Mouse (Mus musculus) mammary gland, adult 2 months (tissue): Measurements from ENCODE around the gene Tas1r3. TPM values are rescaled to one million over a fixed set of nuclear protein-coding genes. Genes with fewer than 3 reads are reported as not detected.

ENCODE experiments used
- polyA plus RNA-seq: library from polyadenylated mRNA; depleted of rRNA; stranded (reverse); fragments of >200 nt; gene quantifications from 2 replicates; pipeline ENCODE4 v1.2.3, GENCODE M21; 2012; ENCODE audit warnings: low replicate concordance; rRNA removed

Tas1r3 gene
- polyA plus RNA-seq: 1.3 and 1.5 TPM in 2 replicates

DNA sequence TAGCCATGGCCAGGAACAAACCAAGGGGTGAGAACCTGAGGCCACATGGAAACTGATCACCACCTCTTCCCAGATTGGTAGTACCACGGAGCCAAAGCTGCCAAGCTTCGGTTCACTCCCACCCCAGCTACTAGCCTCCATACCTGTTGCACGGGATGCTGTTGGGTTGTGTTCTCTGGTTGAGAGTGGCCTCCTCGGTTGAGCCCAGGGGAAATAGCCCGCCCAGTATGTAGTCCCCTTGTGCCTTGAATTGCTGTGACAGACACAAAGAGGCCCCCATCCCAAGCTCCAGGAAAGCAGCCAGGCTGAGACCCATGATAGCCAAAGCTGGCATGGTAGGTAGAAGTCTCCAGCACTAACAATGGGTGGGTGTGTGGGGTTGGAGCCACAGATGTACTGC lies at the start of gene Tas1r3:
Gene Tas1r3 (minus strand): TSS at position 362 of the 400 bp plus-strand sequence.

GRCm38 (mm10) chr4:155891551-155892001 lies 28.4 kb upstream of the Tas1r3 start, which contains the start of the genes Pusl1 and Acap3:
Gene Pusl1 (minus strand): TSS chr4:155891781.
Gene Acap3 (plus strand): TSS chr4:155891822.

DNA sequence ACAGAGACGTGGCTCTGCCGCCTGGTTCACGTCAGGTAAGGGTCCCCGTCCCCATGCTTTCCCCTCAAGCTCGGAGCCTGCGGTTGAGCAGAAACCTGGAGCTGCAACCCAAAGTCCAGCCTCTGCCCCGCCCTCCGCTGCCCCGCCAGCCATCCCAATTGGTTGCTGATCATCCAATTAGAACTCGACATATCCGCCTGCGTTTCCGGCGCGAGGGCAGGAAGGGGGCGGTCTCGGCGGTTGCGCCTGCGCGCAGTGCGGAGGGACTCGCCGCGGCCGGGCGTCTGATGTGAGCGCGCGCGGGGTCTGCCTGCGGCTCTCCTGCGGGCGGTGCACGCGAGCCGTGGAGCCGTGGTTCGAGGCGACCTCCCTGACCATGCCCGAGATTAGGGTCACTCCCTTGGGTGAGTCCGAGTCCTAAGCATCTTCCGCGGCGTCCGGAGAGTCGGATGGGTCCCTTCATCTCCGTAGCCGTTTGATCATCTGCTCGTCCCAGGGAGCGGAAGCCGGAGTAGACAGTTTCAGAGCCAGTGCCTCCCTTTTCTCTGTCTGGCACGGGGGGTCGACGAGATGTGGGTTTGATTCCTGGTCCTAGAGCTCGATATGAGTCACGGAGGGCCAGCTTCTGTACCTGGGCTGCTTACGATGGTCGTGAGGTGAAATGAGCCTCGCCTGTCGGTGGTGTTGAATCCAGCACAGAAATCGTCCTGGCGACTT lies 6.3 kb upstream of the Tas1r3 start, which contains the start of the genes Cptp and Ints11:
Gene Cptp (minus strand): TSS at position 124 of the 717 bp plus-strand sequence.
Gene Ints11 (plus strand): TSS at position 230 of the 717 bp plus-strand sequence.

DNA sequence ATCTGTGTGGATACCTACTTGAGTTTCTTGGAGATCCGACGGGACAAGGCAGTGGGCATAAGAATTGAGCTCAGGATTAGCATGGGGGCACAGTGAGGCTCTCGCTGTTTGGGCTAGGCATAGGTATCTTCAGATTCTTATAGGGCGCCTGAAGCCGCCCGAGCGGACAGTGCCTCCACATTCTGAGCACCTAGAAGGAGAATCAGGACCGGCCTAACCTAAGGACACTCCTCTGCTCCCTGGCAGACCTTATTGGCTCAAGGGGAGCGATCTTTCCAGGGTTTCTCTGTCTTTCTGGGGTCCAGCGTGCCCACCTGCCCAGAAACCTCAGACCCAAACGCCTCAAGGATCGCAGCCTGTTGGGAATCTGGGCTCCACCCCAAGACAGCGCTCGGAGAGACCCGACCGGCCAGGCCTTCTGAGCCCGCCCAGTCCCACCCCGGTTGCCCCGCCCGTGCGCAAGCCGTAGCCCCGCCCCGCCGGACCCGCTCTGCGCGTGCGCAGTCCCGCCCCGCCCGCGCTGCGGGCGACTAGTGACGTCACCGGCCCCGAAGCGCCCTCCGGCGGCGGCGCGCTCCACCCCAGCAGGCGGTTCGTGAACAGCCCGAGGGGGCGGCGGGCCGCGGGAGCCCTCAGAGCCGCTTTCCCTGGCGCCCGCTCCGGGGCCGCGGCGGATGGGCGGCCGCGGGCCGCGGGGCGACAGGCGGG lies 16.1 kb downstream of the Tas1r3 start, which contains the start of gene Dvl1:
Gene Dvl1 (plus strand): TSS at position 532 of the 708 bp plus-strand sequence.

DNA sequence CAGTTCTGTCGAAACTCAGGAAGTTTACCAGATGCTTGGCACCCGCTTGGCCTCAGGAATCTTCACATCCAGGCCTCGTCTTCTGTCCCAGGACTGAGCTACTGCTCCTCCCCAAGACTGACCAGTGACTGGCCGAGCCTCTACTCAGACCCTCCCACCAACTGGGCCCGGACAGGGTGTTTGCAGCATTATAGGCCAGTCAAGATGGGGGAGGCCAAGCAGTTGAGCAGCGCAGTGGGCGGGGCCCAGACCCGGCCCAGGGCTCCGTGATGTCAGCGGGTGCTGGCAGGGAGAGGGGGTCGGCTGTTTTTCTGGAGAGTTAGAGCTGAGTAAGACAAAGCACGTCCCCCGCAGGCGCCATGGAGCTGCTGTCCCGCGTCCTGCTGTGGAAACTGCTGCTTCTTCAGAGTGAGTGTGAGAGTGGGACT lies 23.7 kb downstream of the Tas1r3 start, which contains the start of gene Mxra8:
Gene Mxra8 (plus strand): TSS at position 198 of the 428 bp plus-strand sequence.

DNA sequence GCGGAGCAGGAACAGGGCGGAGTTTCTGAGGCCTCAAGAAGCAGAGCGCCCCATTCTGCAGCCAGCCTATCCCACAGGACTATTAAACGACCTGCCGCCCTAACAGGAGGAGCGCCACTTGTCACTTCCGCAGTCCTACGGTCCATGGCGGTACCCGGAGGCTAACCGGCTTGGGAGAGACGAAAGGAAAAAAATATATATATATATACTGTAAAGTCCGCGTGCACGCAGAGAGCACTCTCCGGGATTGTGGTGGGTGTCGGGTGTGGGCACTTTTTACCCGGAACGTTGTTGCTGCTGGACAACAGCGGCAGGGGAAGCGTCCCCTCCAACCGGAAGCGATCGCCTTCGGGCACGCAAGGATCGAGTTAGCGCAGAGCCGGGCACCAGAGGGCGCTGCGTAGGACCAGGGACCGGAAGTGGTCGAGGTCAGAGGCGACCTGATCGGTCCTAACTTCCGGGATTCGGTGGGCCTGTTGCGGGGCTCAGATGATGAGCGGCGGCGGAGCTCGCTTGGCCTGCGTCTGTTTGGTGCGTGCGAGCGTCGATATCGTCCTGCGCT lies 31.9 kb downstream of the Tas1r3 start, which contains the start of gene Aurkaip1:
Gene Aurkaip1 (plus strand): TSS at position 68 of the 562 bp plus-strand sequence.

DNA sequence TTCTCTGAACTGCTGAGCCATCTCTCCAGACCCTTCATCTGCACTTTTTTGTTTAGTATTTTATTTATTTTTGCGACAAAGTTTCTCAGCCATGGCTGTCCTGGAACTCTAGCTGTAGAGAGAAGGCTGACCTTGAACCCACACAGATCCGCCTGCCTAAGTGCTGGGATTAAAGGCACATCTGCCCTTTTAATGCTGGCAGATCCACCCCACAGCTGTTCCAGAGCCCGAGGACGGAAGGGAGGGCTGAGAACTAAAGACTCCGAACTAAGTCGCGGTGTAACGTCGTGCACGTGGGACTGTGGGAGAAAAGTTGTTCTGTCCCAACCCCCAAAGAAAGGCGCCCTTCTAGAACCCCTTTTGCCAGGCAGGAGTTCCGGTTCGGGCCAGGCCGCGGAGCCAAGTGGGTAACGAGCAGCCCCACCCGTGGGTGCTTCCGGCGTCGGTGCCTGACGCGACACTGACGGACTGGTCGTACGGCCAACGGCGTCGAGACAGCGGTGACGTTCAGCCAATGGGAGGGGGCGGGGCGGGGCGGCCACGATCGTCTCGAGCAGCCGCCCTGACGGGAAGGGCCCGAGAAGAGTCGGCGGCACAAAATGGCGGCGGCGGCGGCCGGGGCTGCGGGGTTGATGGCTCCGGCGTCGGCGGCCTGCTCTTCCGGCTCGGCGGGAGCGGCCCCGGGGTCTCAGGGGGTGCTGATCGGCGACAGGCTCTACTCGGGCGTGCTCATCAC lies 51.1 kb downstream of the Tas1r3 start, which contains the start of gene Ccnl2:
Gene Ccnl2 (plus strand): TSS at position 561 of the 736 bp plus-strand sequence.

Other genes with a start within 250 kb of the Tas1r3 start
- gene Cdk11b, start 238.5 kb downstream of the Tas1r3 start, polyA plus RNA-seq: 16.8 and 20.2 TPM in 2 replicates
- gene Gm10563, start 218.0 kb downstream of the Tas1r3 start, polyA plus RNA-seq: not detected in 2 replicates
- 52.3 and 103 TPM in 2 replicates for gene Mmp23, start 210.0 kb downstream of the Tas1r3 start, polyA plus RNA-seq
- gene Mib2, start 194.2 kb downstream of the Tas1r3 start, polyA plus RNA-seq: 64.0 and 102 TPM in 2 replicates
- 21.6 and 35.6 TPM in 2 replicates for gene Fndc10, start 169.0 kb downstream of the Tas1r3 start, polyA plus RNA-seq
- 88.8 and 157 TPM in 2 replicates for gene Ssu72, start 158.6 kb downstream of the Tas1r3 start, polyA plus RNA-seq
- gene Tmem240, start 128.6 kb downstream of the Tas1r3 start, polyA plus RNA-seq: 2.1 and 2.6 TPM in 2 replicates
- 140 and 144 TPM in 2 replicates for gene Atad3a, start 102.3 kb downstream of the Tas1r3 start, polyA plus RNA-seq
- 24.1 and 41.9 TPM in 2 replicates for gene Vwa1, start 88.7 kb downstream of the Tas1r3 start, polyA plus RNA-seq
- gene Tmem88b, start 77.5 kb downstream of the Tas1r3 start, polyA plus RNA-seq: 1.9 and 2.6 TPM in 2 replicates
- 0.32 and 0.54 TPM in 2 replicates for gene Ankrd65, start 72.9 kb downstream of the Tas1r3 start, polyA plus RNA-seq
- 47.4 and 59.6 TPM in 2 replicates for gene Mrpl20, start 60.5 kb downstream of the Tas1r3 start, polyA plus RNA-seq
- 63.4 and 98.7 TPM in 2 replicates for gene Ccnl2, start 50.9 kb downstream of the Tas1r3 start, polyA plus RNA-seq
- gene Aurkaip1, start 32.1 kb downstream of the Tas1r3 start, polyA plus RNA-seq: 149 and 245 TPM in 2 replicates
- 274 and 383 TPM in 2 replicates for gene Mxra8, start 23.7 kb downstream of the Tas1r3 start, polyA plus RNA-seq
- 153 and 223 TPM in 2 replicates for gene Dvl1, start 16.0 kb downstream of the Tas1r3 start, polyA plus RNA-seq
- gene Cptp, start 6.1 kb upstream of the Tas1r3 start, polyA plus RNA-seq: 32.4 and 36.2 TPM in 2 replicates
- gene Ints11, start 6.2 kb upstream of the Tas1r3 start, polyA plus RNA-seq: 33.7 and 47.4 TPM in 2 replicates
- gene Pusl1, start 28.4 kb upstream of the Tas1r3 start, polyA plus RNA-seq: 61.9 and 134 TPM in 2 replicates
- 43.7 and 50.5 TPM in 2 replicates for gene Acap3, start 28.5 kb upstream of the Tas1r3 start, polyA plus RNA-seq
- 39.4 and 89.6 TPM in 2 replicates for gene Ube2j2, start 80.5 kb upstream of the Tas1r3 start, polyA plus RNA-seq
- gene C1qtnf12, start 99.0 kb upstream of the Tas1r3 start, polyA plus RNA-seq: 113 and 117 TPM in 2 replicates
- 5.2 and 10.7 TPM in 2 replicates for gene B3galt6, start 129.3 kb upstream of the Tas1r3 start, polyA plus RNA-seq
- 61.5 and 63.6 TPM in 2 replicates for gene Sdf4, start 129.5 kb upstream of the Tas1r3 start, polyA plus RNA-seq
- gene Tnfrsf4, start 150.5 kb upstream of the Tas1r3 start, polyA plus RNA-seq: 28.1 and 40.7 TPM in 2 replicates
- gene Tnfrsf18, start 162.8 kb upstream of the Tas1r3 start, polyA plus RNA-seq: 22.0 and 26.1 TPM in 2 replicates
- gene Ttll10, start 196.1 kb upstream of the Tas1r3 start, polyA plus RNA-seq: 4.0 and 4.9 TPM in 2 replicates
- 27.3 and 33.1 TPM in 2 replicates for gene 9430015G10Rik, start 246.6 kb upstream of the Tas1r3 start, polyA plus RNA-seq